ENCODE assay signal across 8 mouse cellular contexts in genomic region chr10:80298571-80299281, GRCm38 (mm10). TPM values are rescaled to one million over a fixed set of nuclear protein-coding genes. Genes with fewer than 3 reads are reported as not detected.
DNase-seq lines count a peak whose midpoint lies in the region; ATAC-seq lines count a peak whose summit lies in the region.

No protein-coding gene starts in this region.

- no peaks in the 10 kb centered on the region for H3K27me3 ChIP-seq in forebrain, embryonic 16.5 days (replicated peaks; ENCODE audit: control insufficient read depth, insufficient read depth, low read length)
- H3K27me3 ChIP-seq in intestine, embryonic 16.5 days (replicated peaks; ENCODE audit: control insufficient read depth, insufficient read depth, low read length): peaks cover 40% of the 10 kb centered on the region

- 2% methylated on average over 26 of the region's 26 CpGs for WGBS in forebrain, embryonic 16.5 days
- 5% methylated on average over 26 of the region's 26 CpGs for WGBS in intestine, embryonic 16.5 days

- H3K9me3 ChIP-seq in forebrain, embryonic 16.5 days (ENCODE audit: control insufficient read depth, low read length): no peaks in the 10 kb centered on the region
- H3K9me3 ChIP-seq in intestine, embryonic 16.5 days (ENCODE audit: control insufficient read depth, low read length): no peaks in the 10 kb centered on the region

- H3K27ac ChIP-seq in forebrain, embryonic 16.5 days (ENCODE audit: low read length): peak overlapping the region; percentile 94
- no peak overlapping the region for H3K27ac ChIP-seq in intestine, embryonic 16.5 days (ENCODE audit: low read length)

- peak overlapping the region; percentile 90 for H3K4me2 ChIP-seq in forebrain, embryonic 16.5 days (ENCODE audit: low read length)
- no peak overlapping the region for H3K4me2 ChIP-seq in intestine, embryonic 16.5 days (ENCODE audit: low read depth, low read length)

- peak; percentile 77 for ATAC-seq in forebrain, embryonic 16.5 days
- no peak for ATAC-seq in intestine, embryonic 16.5 days

- peak; percentile 54 for DNase-seq in gastrocnemius, postnatal 10 days
- no peak for DNase-seq in gastrocnemius, adult 8-10 months (ENCODE audit: low spot score in 2 of 2)
- peak; percentile 95 to 97 for DNase-seq in cerebellum, adult 18-20 months
- DNase-seq in mesoderm, embryonic 11.5 days (ENCODE audit: low read depth, low spot score): peak; percentile 90
- peak; percentile 90 for DNase-seq in telencephalon, adult 2 months (ENCODE audit: low read depth, low spot score)
- no peak for DNase-seq in thymus, postnatal 36 days

- peak overlapping the region; percentile 57 for H3K4me3 ChIP-seq in forebrain, embryonic 16.5 days (replicated peaks; ENCODE audit: low read length)
- peak overlapping the region; percentile 8; the same call in 1 of the 2 replicates for H3K4me3 ChIP-seq in intestine, embryonic 16.5 days (ENCODE audit: low read length)

- H3K36me3 ChIP-seq in forebrain, embryonic 16.5 days (ENCODE audit: control insufficient read depth, insufficient read depth): peaks cover 15% of the 10 kb centered on the region
- peaks cover 8% of the 10 kb centered on the region for H3K36me3 ChIP-seq in intestine, embryonic 16.5 days (ENCODE audit: control insufficient read depth, insufficient read depth, low read length)

- H3K9ac ChIP-seq in forebrain, embryonic 16.5 days (replicated peaks; ENCODE audit: low read depth, low read length): peak overlapping the region; percentile 89
- peak overlapping the region; percentile 45; the same call in 1 of the 2 replicates for H3K9ac ChIP-seq in intestine, embryonic 16.5 days (ENCODE audit: low read depth, low read length)

- peaks cover 70% of the 10 kb centered on the region for H3K4me1 ChIP-seq in forebrain, embryonic 16.5 days (replicated peaks; ENCODE audit: control insufficient read depth, insufficient read depth, low read length)
- peaks cover 17% of the 10 kb centered on the region for H3K4me1 ChIP-seq in intestine, embryonic 16.5 days (ENCODE audit: control insufficient read depth, insufficient read depth, low read length)

RNA-seq across cellular contexts. Expression of gene Apc2, which starts 2.9 kb away (rescaled TPM):
- total RNA-seq in gastrocnemius, postnatal 10 days (2021): under 1 TPM; 0.87 to 0.95 TPM
- under 1 TPM; 0.24 to 0.54 (median 0.31) TPM for total RNA-seq in gastrocnemius, adult 8-10 months (2022)
- 222 and 234 TPM in 2 replicates for polyA plus RNA-seq in forebrain, embryonic 16.5 days (2015; fragmentation: Nextera tagmentation; extraction: Ambion mirVana)
- polyA plus RNA-seq in intestine, embryonic 16.5 days (2015; fragmentation: Nextera tagmentation; extraction: Ambion mirVana): 2.4 and 3.1 TPM in 2 replicates

RNA-seq across cellular contexts. Expression of gene Rps15, which starts 6.5 kb away (rescaled TPM):
- total RNA-seq in gastrocnemius, postnatal 10 days (2021): 100 to 1,000 TPM; 952 to 954 TPM
- total RNA-seq in gastrocnemius, adult 8-10 months (2022): 100 to 1,000 TPM; 626 to 776 (median 688) TPM
- 531 and 538 TPM in 2 replicates for polyA plus RNA-seq in forebrain, embryonic 16.5 days (2015; fragmentation: Nextera tagmentation; extraction: Ambion mirVana)
- polyA plus RNA-seq in intestine, embryonic 16.5 days (2015; fragmentation: Nextera tagmentation; extraction: Ambion mirVana): 894 and 922 TPM in 2 replicates

RNA-seq across cellular contexts. Expression of gene 2310011J03Rik, which starts 21.6 kb away (rescaled TPM):
- 10 to 100 TPM; 10.5 to 13.1 TPM for total RNA-seq in gastrocnemius, postnatal 10 days (2021)
- total RNA-seq in gastrocnemius, adult 8-10 months (2022): 1 to 10 TPM; 5.4 to 8.9 (median 6.6) TPM
- 32.5 and 34.2 TPM in 2 replicates for polyA plus RNA-seq in forebrain, embryonic 16.5 days (2015; fragmentation: Nextera tagmentation; extraction: Ambion mirVana)
- polyA plus RNA-seq in intestine, embryonic 16.5 days (2015; fragmentation: Nextera tagmentation; extraction: Ambion mirVana): 60.4 and 64.3 TPM in 2 replicates

RNA-seq across cellular contexts. Expression of gene Pcsk4, which starts 30.6 kb away (rescaled TPM):
- total RNA-seq in gastrocnemius, postnatal 10 days (2021): 1 to 10 TPM in 1 of 2 experiments, under 1 TPM in 1; 0.75 to 1.5 TPM
- 1 to 10 TPM in 1 of 4 experiments, under 1 TPM in 3; 0.67 to 1.1 (median 0.91) TPM for total RNA-seq in gastrocnemius, adult 8-10 months (2022)
- 3.1 and 3.9 TPM in 2 replicates for polyA plus RNA-seq in forebrain, embryonic 16.5 days (2015; fragmentation: Nextera tagmentation; extraction: Ambion mirVana)
- 10.8 and 12.9 TPM in 2 replicates for polyA plus RNA-seq in intestine, embryonic 16.5 days (2015; fragmentation: Nextera tagmentation; extraction: Ambion mirVana)

RNA-seq across cellular contexts. Expression of gene Reep6, which starts 31.0 kb away (rescaled TPM):
- total RNA-seq in gastrocnemius, postnatal 10 days (2021): 1 to 10 TPM; 2.1 to 2.4 TPM
- 1 to 10 TPM; 2.6 to 4.0 (median 3.2) TPM for total RNA-seq in gastrocnemius, adult 8-10 months (2022)
- 2.2 and 3.2 TPM in 2 replicates for polyA plus RNA-seq in forebrain, embryonic 16.5 days (2015; fragmentation: Nextera tagmentation; extraction: Ambion mirVana)
- polyA plus RNA-seq in intestine, embryonic 16.5 days (2015; fragmentation: Nextera tagmentation; extraction: Ambion mirVana): 255 and 314 TPM in 2 replicates

Comparison
In these comparisons a context has a peak if more than half of its experiments do, and no peak if none do; other contexts are left out.
1. DNase-seq: peak in gastrocnemius, postnatal 10 days (single experiment), cerebellum, adult 18-20 months (2 of 2), mesoderm, embryonic 11.5 days (single experiment) and telencephalon, adult 2 months (single experiment); none in gastrocnemius, adult 8-10 months (0 of 2) and thymus, postnatal 36 days (0 of 2).